Mouse (Mus musculus): ENCODE data around the gene Prickle2. TPM values are rescaled to one million over a fixed set of nuclear protein-coding genes. Genes with fewer than 3 reads are reported as not detected.

The Prickle2 gene
- polyA plus RNA-seq, 1 experiment from 2014 or later = 5.0 TPM

DNA sequence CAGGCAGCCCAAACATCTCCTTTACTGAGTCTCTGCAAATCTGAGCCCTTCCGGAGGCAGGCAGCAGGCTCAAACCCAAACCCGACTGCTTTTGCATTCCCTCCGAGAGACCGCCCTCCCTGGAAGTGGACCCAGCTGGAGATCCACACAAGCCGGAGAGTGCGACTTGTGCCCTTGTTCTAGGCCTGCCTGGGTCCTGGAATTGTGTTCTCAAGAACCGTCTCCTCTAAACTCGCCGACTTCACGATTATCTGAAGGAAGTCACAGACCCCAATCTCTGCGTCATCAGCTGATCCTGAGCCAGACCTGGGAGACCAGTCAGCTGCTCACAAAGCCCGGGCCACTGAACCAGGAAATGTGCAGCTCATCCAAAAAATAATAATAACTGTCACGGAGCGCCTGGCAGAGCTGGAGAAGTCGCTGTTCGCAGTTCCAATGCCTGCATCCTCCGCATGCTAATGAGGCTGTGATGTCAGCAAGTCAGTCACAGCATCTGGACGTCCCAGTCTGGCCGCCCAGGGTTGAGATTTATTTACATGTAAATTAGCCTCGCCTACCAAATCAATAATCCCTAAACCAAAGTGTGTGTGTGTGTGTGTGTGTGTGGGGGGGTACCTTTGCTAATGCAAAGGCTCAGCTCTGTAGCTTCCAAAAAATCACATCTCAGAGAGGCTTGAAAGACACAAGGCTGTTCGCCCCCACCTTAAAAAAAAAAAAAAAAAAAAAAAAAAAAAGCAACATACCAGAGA is 224.8 kb downstream of the Prickle2 start:
- no peaks in the 10 kb centered on the region for H3K4me1 ChIP-seq (ENCODE audit: control insufficient read depth, insufficient read depth, low read length)
- H3K27me3 ChIP-seq (ENCODE audit: control insufficient read depth, insufficient read depth, low read length) = no peaks in the 10 kb centered on the region
- H3K9ac ChIP-seq (ENCODE audit: low read length) = peak overlapping the region; percentile 50; the same call in 1 of the 2 replicates
- ATAC-seq (ENCODE audit: insufficient number of reproducible peaks, low FRiP score, low TSS enrichment, low read depth) (no peak; the same call in 1 of the 2 replicates), DNase-seq (ENCODE audit: low spot score) (peak; percentile 65)
- no peaks in the 10 kb centered on the region for H3K36me3 ChIP-seq (ENCODE audit: control insufficient read depth, insufficient read depth, low read length)
- no peaks in the 10 kb centered on the region for H3K9me3 ChIP-seq (ENCODE audit: control insufficient read depth, low read length)
- H3K27ac ChIP-seq (replicated peaks; ENCODE audit: low read depth, low read length) = no peak overlapping the region
- peak overlapping the region; percentile 81 for H3K4me2 ChIP-seq (ENCODE audit: low read depth, severe bottlenecking)
- peak overlapping the region; percentile 44 for H3K4me3 ChIP-seq (ENCODE audit: low read depth, low read length)
- 1% methylated on average over 21 of the region's 21 CpGs for WGBS

DNA sequence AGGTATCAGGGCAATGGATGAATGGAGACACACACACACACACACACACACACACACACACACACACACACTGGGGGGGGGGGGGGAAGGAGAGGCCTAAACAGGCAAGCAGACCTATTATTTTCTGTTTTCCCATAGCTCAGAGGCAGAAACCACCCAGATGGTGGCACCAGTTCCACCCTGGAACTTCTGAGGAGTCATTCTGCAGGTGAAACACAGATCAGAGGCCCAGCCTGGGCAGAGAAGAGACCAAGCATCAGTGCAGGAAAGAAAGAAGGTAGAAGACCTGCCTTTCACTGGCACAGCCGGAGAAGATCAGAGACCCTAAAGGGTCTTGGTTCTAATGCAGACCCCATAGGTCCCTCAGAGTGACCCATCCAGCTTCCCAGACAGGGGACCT is 227.3 kb downstream of the Prickle2 start:
- Histone ChIP-seq H3K27ac (replicated peaks; ENCODE audit: low read depth, low read length) (no peak overlapping the region), H3K9me3 (ENCODE audit: control insufficient read depth, low read length) (no peaks in the 10 kb centered on the region), H3K9ac (ENCODE audit: low read length) (no peak overlapping the region), H3K4me3 (ENCODE audit: low read depth, low read length) (no peak overlapping the region), H3K4me1 (ENCODE audit: control insufficient read depth, insufficient read depth, low read length) (no peaks in the 10 kb centered on the region), H3K27me3 (ENCODE audit: control insufficient read depth, insufficient read depth, low read length) (no peaks in the 10 kb centered on the region), H3K36me3 (ENCODE audit: control insufficient read depth, insufficient read depth, low read length) (no peaks in the 10 kb centered on the region), H3K4me2 (ENCODE audit: low read depth, severe bottlenecking) (no peak overlapping the region)
- DNase-seq (ENCODE audit: low spot score) (no peak), ATAC-seq (ENCODE audit: insufficient number of reproducible peaks, low FRiP score, low TSS enrichment, low read depth) (no peak)
- 85% methylated on average over 1 of the region's 1 CpGs for WGBS

GRCm38 (mm10) chr6:92477621-92478020 is 228.3 kb downstream of the Prickle2 start:
- H3K9me3 ChIP-seq (ENCODE audit: control insufficient read depth, low read length) = no peaks in the 10 kb centered on the region
- H3K4me1 ChIP-seq (ENCODE audit: control insufficient read depth, insufficient read depth, low read length) = no peaks in the 10 kb centered on the region
- ATAC-seq (ENCODE audit: insufficient number of reproducible peaks, low FRiP score, low TSS enrichment, low read depth) (no peak), DNase-seq (ENCODE audit: low spot score) (no peak)
- no peak overlapping the region for H3K4me2 ChIP-seq (ENCODE audit: low read depth, severe bottlenecking)
- H3K27ac ChIP-seq (replicated peaks; ENCODE audit: low read depth, low read length) = no peak overlapping the region
- no peaks in the 10 kb centered on the region for H3K27me3 ChIP-seq (ENCODE audit: control insufficient read depth, insufficient read depth, low read length)
- no peaks in the 10 kb centered on the region for H3K36me3 ChIP-seq (ENCODE audit: control insufficient read depth, insufficient read depth, low read length)
- WGBS = 82% methylated on average over 2 of the region's 2 CpGs
- no peak overlapping the region for H3K4me3 ChIP-seq (ENCODE audit: low read depth, low read length)
- H3K9ac ChIP-seq (ENCODE audit: low read length) = no peak overlapping the region

DNA sequence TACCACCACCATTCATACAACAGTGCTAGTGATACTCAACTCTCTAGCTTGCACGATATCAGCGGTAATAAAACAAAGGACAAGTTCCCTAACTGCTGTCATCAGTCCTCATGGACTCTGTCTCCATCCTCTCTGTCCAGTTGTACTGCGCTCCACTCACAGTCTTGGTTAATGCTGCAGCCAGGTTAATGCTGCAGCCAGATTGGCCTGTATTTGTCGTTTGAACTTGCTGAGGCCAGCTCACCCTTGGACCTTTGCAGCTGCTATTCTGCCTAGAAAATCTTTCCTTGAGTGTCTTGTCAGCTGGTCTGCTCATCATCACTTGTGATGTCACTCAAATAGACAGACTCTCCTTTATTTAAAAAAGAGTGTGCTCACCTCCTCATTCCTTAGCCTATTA is 236.5 kb downstream of the Prickle2 start:
- no peaks in the 10 kb centered on the region for H3K9me3 ChIP-seq (ENCODE audit: control insufficient read depth, low read length)
- no peak overlapping the region for H3K27ac ChIP-seq (replicated peaks; ENCODE audit: low read depth, low read length)
- no peak overlapping the region for H3K9ac ChIP-seq (ENCODE audit: low read length)
- DNase-seq (ENCODE audit: low spot score) (no peak), ATAC-seq (ENCODE audit: insufficient number of reproducible peaks, low FRiP score, low TSS enrichment, low read depth) (no peak)
- no peak overlapping the region for H3K4me3 ChIP-seq (ENCODE audit: low read depth, low read length)
- H3K4me1 ChIP-seq (ENCODE audit: control insufficient read depth, insufficient read depth, low read length) = no peaks in the 10 kb centered on the region
- 78% methylated on average over 4 of the region's 4 CpGs for WGBS
- H3K27me3 ChIP-seq (ENCODE audit: control insufficient read depth, insufficient read depth, low read length) = no peaks in the 10 kb centered on the region
- no peaks in the 10 kb centered on the region for H3K36me3 ChIP-seq (ENCODE audit: control insufficient read depth, insufficient read depth, low read length)
- no peak overlapping the region for H3K4me2 ChIP-seq (ENCODE audit: low read depth, severe bottlenecking)

- no peak for ATAC-seq (ENCODE audit: insufficient number of reproducible peaks, low FRiP score, low TSS enrichment, low read depth)
- no peaks in the 10 kb centered on the region for H3K4me1 ChIP-seq (ENCODE audit: control insufficient read depth, insufficient read depth, low read length)
- no peak for DNase-seq (ENCODE audit: low spot score)
- H3K27ac ChIP-seq (replicated peaks; ENCODE audit: low read depth, low read length) = no peak overlapping the region
- H3K4me3 ChIP-seq (ENCODE audit: low read depth, low read length) = no peak overlapping the region
- H3K9me3 ChIP-seq (ENCODE audit: control insufficient read depth, low read length) = no peaks in the 10 kb centered on the region
- no peaks in the 10 kb centered on the region for H3K27me3 ChIP-seq (ENCODE audit: control insufficient read depth, insufficient read depth, low read length)
- H3K4me2 ChIP-seq (ENCODE audit: low read depth, severe bottlenecking) = no peak overlapping the region
- no peak overlapping the region for H3K9ac ChIP-seq (ENCODE audit: low read length)
- no peaks in the 10 kb centered on the region for H3K36me3 ChIP-seq (ENCODE audit: control insufficient read depth, insufficient read depth, low read length)
- 84% methylated on average over 4 of the region's 4 CpGs for WGBS
Observed at GRCm38 (mm10) chr6:92468892-92469291, 237.1 kb downstream of the Prickle2 start.

GRCm38 (mm10) chr6:92468383-92468791 is 237.6 kb downstream of the Prickle2 start:
- 74% methylated on average over 3 of the region's 3 CpGs for WGBS
- no peak for DNase-seq (ENCODE audit: low spot score)
- ATAC-seq (ENCODE audit: insufficient number of reproducible peaks, low FRiP score, low TSS enrichment, low read depth) = no peak
- Histone ChIP-seq H3K4me3 (ENCODE audit: low read depth, low read length) (no peak overlapping the region), H3K27me3 (ENCODE audit: control insufficient read depth, insufficient read depth, low read length) (no peaks in the 10 kb centered on the region), H3K9me3 (ENCODE audit: control insufficient read depth, low read length) (no peaks in the 10 kb centered on the region), H3K36me3 (ENCODE audit: control insufficient read depth, insufficient read depth, low read length) (no peaks in the 10 kb centered on the region), H3K27ac (replicated peaks; ENCODE audit: low read depth, low read length) (no peak overlapping the region), H3K4me1 (ENCODE audit: control insufficient read depth, insufficient read depth, low read length) (no peaks in the 10 kb centered on the region), H3K4me2 (ENCODE audit: low read depth, severe bottlenecking) (no peak overlapping the region), H3K9ac (ENCODE audit: low read length) (no peak overlapping the region)

DNA sequence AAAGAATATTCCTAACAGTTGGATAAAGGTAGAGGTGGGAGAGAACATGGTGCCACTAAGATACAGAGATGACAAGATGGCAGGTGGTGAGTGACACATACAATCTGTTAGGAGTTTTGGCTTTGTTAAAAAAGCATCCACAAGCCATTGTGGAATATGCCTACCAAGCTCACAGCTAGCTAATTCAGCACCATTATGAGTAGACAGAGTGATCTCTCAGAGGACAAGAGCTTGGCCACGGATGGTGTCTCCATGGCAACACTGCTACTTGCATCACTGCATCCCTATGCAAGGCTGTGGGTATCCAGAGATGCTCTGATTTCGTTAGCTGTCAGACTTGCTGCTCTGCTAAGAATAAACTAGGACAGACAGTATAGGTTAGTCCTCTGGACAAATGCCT is 238.6 kb downstream of the Prickle2 start:
- Histone ChIP-seq H3K4me1 (ENCODE audit: control insufficient read depth, insufficient read depth, low read length) (no peaks in the 10 kb centered on the region), H3K4me3 (ENCODE audit: low read depth, low read length) (no peak overlapping the region)

DNA sequence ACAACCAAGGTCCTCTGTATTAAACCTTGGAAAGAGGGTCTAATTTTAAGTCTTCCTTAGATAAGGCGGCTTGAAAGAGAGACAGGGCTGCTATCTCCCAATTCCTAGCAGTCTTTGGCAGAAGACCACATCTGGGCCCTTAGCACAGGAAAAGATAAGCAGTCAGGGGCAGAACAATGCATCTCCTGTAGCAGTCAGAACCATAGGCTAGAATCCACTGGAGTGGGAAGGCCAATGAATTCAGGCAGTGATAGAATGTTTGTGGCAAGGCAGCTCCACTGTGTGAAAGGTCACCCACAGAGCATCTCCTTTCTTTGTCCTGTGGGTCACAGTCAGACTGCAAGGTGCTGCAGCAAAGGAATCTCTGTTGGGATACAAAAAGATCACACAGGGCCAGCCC is 240.3 kb downstream of the Prickle2 start:
- no peaks in the 10 kb centered on the region for H3K9me3 ChIP-seq (ENCODE audit: control insufficient read depth, low read length)
- no peaks in the 10 kb centered on the region for H3K27me3 ChIP-seq (ENCODE audit: control insufficient read depth, insufficient read depth, low read length)
- no peak for ATAC-seq (ENCODE audit: insufficient number of reproducible peaks, low FRiP score, low TSS enrichment, low read depth)
- no peak overlapping the region for H3K27ac ChIP-seq (replicated peaks; ENCODE audit: low read depth, low read length)
- H3K4me3 ChIP-seq (ENCODE audit: low read depth, low read length) = no peak overlapping the region
- WGBS = 91% methylated on average over 1 of the region's 1 CpGs
- no peaks in the 10 kb centered on the region for H3K4me1 ChIP-seq (ENCODE audit: control insufficient read depth, insufficient read depth, low read length)
- no peak for DNase-seq (ENCODE audit: low spot score)
- no peak overlapping the region for H3K9ac ChIP-seq (ENCODE audit: low read length)
- no peaks in the 10 kb centered on the region for H3K36me3 ChIP-seq (ENCODE audit: control insufficient read depth, insufficient read depth, low read length)
- no peak overlapping the region for H3K4me2 ChIP-seq (ENCODE audit: low read depth, severe bottlenecking)

More for the DNA sequence above, 238.6 kb downstream of the Prickle2 start:
- Histone ChIP-seq H3K9ac (ENCODE audit: low read length) (no peak overlapping the region), H3K27ac (replicated peaks; ENCODE audit: low read depth, low read length) (no peak overlapping the region), H3K36me3 (ENCODE audit: control insufficient read depth, insufficient read depth, low read length) (no peaks in the 10 kb centered on the region), H3K4me2 (ENCODE audit: low read depth, severe bottlenecking) (no peak overlapping the region), H3K9me3 (ENCODE audit: control insufficient read depth, low read length) (no peaks in the 10 kb centered on the region), H3K27me3 (ENCODE audit: control insufficient read depth, insufficient read depth, low read length) (no peaks in the 10 kb centered on the region)
- no peak for ATAC-seq (ENCODE audit: insufficient number of reproducible peaks, low FRiP score, low TSS enrichment, low read depth)
- DNase-seq (ENCODE audit: low spot score) = no peak
- 73% methylated on average over 2 of the region's 2 CpGs for WGBS
